Mouse (Mus musculus): ENCODE measurements at regions not wholly inside any gene's neighbourhood (a gene's known extent, or its start where the extent isn't known, plus 50 kb on each side); places are given as distances from the start of the nearest gene placed in this dataset.
"Not testable (repeated sequence)": the region's sequence is repeated elsewhere in the genome, so short reads cannot be mapped to it uniquely, and the experiment has no call there.

GRCm38 (mm10) chr5:67487965-67488409 is 59.9 kb upstream of the Bend4 start:
- Histone ChIP-seq H3K36me3 (ENCODE audit: control insufficient read depth, insufficient read depth, low read length) (no peaks in the 10 kb centered on the region), H3K4me3 (ENCODE audit: low read depth, low read length) (no peak overlapping the region), H3K4me1 (ENCODE audit: control insufficient read depth, insufficient read depth, insufficient read length, low read length) (no peaks in the 10 kb centered on the region), H3K27me3 (ENCODE audit: control insufficient read depth, insufficient read depth, low read length) (no peaks in the 10 kb centered on the region), H3K27ac (ENCODE audit: insufficient read depth, low read depth, low read length) (no peak overlapping the region)
- TF ChIP-seq POLR2A (IDR thresholded peaks at IDR 0.05; ENCODE audit: low read depth, low read length), result no peak
- TF ChIP-seq CTCF (IDR thresholded peaks at IDR 0.05; ENCODE audit: extremely low read depth, insufficient read length, insufficient replicate concordance, low read depth, low read length), result no peak
- 60% methylated on average over 11 of the region's 11 CpGs for WGBS

GRCm38 (mm10) chr5:67490709-67491108 is 62.6 kb upstream of the Bend4 start:
- H3K27me3 ChIP-seq (ENCODE audit: control insufficient read depth, insufficient read depth, low read length); H3K27ac ChIP-seq (ENCODE audit: insufficient read depth, low read depth, low read length); H3K36me3 ChIP-seq (ENCODE audit: control insufficient read depth, insufficient read depth, low read length); H3K4me3 ChIP-seq (ENCODE audit: low read depth, low read length); H3K4me1 ChIP-seq (ENCODE audit: control insufficient read depth, insufficient read depth, insufficient read length, low read length): not testable (repeated sequence)

- Histone ChIP-seq H3K36me3 (ENCODE audit: control insufficient read depth, insufficient read depth, low read length) (no peaks in the 10 kb centered on the region), H3K4me3 (ENCODE audit: low read depth, low read length) (no peak overlapping the region), H3K4me1 (ENCODE audit: control insufficient read depth, insufficient read depth, insufficient read length, low read length) (no peaks in the 10 kb centered on the region), H3K27ac (ENCODE audit: insufficient read depth, low read depth, low read length) (no peak overlapping the region), H3K27me3 (ENCODE audit: control insufficient read depth, insufficient read depth, low read length) (no peaks in the 10 kb centered on the region)
- TF ChIP-seq POLR2A (IDR thresholded peaks at IDR 0.05; ENCODE audit: low read depth, low read length) (no peak), CTCF (IDR thresholded peaks at IDR 0.05; ENCODE audit: extremely low read depth, insufficient read length, insufficient replicate concordance, low read depth, low read length) (no peak)
- 51% methylated on average over 9 of the region's 9 CpGs for WGBS
Measured at GRCm38 (mm10) chr5:67492893-67493302, 64.8 kb upstream of the Bend4 start.

DNA sequence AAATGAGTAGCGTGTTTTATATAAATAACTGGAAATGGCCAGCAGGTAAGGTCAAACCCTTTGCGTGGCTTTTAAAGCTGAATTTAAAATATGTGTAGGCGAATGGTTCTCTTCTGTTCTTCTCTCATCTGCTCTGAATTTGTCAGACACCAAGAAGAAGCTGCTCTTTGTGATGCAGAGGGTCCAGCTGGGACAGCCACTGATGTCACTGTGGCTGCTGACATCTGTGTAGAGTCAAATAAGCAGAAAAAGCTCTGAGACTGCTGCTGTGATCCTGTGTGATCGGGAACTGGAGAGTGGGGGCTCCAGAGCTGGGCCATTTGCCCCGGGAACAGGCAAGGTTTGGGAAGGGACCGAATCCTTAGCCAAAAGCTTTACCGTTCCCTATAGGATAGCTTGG is 68.6 kb upstream of the Bend4 start:
- no peaks in the 10 kb centered on the region for H3K36me3 ChIP-seq (ENCODE audit: control insufficient read depth, insufficient read depth, low read length)
- TF ChIP-seq POLR2A (IDR thresholded peaks at IDR 0.05; ENCODE audit: low read depth, low read length), result no peak
- TF ChIP-seq CTCF (IDR thresholded peaks at IDR 0.05; ENCODE audit: extremely low read depth, insufficient read length, insufficient replicate concordance, low read depth, low read length), result no peak
- no peaks in the 10 kb centered on the region for H3K4me1 ChIP-seq (ENCODE audit: control insufficient read depth, insufficient read depth, insufficient read length, low read length)
- no peak overlapping the region for H3K4me3 ChIP-seq (ENCODE audit: low read depth, low read length)
- WGBS, result 91% methylated on average over 7 of the region's 7 CpGs
- no peaks in the 10 kb centered on the region for H3K27me3 ChIP-seq (ENCODE audit: control insufficient read depth, insufficient read depth, low read length)
- H3K27ac ChIP-seq (ENCODE audit: insufficient read depth, low read depth, low read length), result no peak overlapping the region

- WGBS, result 83% methylated on average over 5 of the region's 5 CpGs
- TF ChIP-seq POLR2A (IDR thresholded peaks at IDR 0.05; ENCODE audit: low read depth, low read length), result no peak
- no peaks in the 10 kb centered on the region for H3K36me3 ChIP-seq (ENCODE audit: control insufficient read depth, insufficient read depth, low read length)
Measured at GRCm38 (mm10) chr5:67520251-67520650, 87.4 kb upstream of the Shisa3 start.

DNA sequence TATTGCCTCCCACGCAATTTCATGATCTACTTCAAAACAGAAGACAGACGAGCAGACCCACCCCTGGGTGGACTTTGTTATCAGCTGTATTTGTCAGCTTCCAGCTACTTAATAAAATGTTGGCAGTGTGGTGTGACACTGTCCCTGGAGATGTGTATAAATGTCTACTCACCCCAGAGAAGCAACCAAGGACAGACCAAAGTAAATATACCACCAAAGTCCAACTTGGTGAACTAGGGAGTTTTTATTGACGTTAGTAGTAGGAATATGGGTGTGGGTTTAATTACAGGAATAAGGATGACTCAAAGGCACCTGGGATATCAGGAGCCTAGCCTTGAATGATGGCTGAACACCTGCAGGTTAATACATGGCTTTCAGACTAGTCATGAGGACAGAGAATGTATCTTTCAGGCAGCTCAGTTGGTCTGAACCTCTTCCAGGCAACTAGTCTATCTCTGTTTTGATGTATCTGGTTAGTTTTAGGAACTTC is 86.2 kb upstream of the Shisa3 start:
- WGBS, result 21% methylated on average over 3 of the region's 3 CpGs
- peaks cover 11% of the 10 kb centered on the region; the same call in 1 of the 2 replicates for H3K4me1 ChIP-seq (ENCODE audit: control insufficient read depth, insufficient read depth, insufficient read length, low read length)
- no peak overlapping the region for H3K4me3 ChIP-seq (ENCODE audit: low read depth, low read length)
- H3K27ac ChIP-seq (ENCODE audit: insufficient read depth, low read depth, low read length), result peak overlapping the region; percentile 95
- no peaks in the 10 kb centered on the region for H3K27me3 ChIP-seq (ENCODE audit: control insufficient read depth, insufficient read depth, low read length)
- H3K36me3 ChIP-seq (ENCODE audit: control insufficient read depth, insufficient read depth, low read length), result no peaks in the 10 kb centered on the region
- no peak for TF ChIP-seq POLR2A (IDR thresholded peaks at IDR 0.05; ENCODE audit: low read depth, low read length)
- no peak for TF ChIP-seq CTCF (IDR thresholded peaks at IDR 0.05; ENCODE audit: extremely low read depth, insufficient read length, insufficient replicate concordance, low read depth, low read length)

More at GRCm38 (mm10) chr5:67520251-67520650, 87.4 kb upstream of the Shisa3 start:
- Histone ChIP-seq H3K27me3 (ENCODE audit: control insufficient read depth, insufficient read depth, low read length) (no peaks in the 10 kb centered on the region), H3K27ac (ENCODE audit: insufficient read depth, low read depth, low read length) (peak overlapping the region; percentile 95), H3K4me3 (ENCODE audit: low read depth, low read length) (no peak overlapping the region), H3K4me1 (ENCODE audit: control insufficient read depth, insufficient read depth, insufficient read length, low read length) (peaks cover 11% of the 10 kb centered on the region; the same call in 1 of the 2 replicates)

DNA sequence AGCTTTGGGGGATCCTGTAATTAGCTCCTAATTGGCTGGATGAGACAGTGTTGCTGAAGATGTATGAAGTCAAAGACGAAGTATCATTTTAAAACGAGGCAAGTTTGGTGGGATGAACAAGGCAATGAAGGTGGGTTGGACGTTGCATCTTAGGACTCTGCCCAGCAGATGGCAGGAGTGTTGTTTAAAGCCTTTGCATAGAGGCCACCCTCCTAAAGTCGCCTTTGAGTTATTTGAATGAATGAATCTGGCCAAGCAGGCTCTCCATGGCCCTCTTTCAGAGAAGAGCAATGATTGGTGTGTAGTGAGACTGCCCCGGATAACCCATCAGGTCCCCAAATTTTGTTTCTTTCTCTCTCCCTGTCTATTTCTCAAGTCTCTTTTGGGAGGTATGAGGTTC is 77.5 kb upstream of the Shisa3 start:
- 56% methylated on average over 5 of the region's 5 CpGs for WGBS
- Histone ChIP-seq H3K36me3 (ENCODE audit: control insufficient read depth, insufficient read depth, low read length) (no peaks in the 10 kb centered on the region), H3K4me1 (ENCODE audit: control insufficient read depth, insufficient read depth, insufficient read length, low read length) (peaks cover 3% of the 10 kb centered on the region; the same call in 1 of the 2 replicates), H3K4me3 (ENCODE audit: low read depth, low read length) (no peak overlapping the region), H3K27ac (ENCODE audit: insufficient read depth, low read depth, low read length) (no peak overlapping the region), H3K27me3 (ENCODE audit: control insufficient read depth, insufficient read depth, low read length) (0 out of 2 replicates have a peak, but pooled peaks cover 2% of the 10 kb centered on the region)
- TF ChIP-seq CTCF (IDR thresholded peaks at IDR 0.05; ENCODE audit: extremely low read depth, insufficient read length, insufficient replicate concordance, low read depth, low read length) (no peak), POLR2A (IDR thresholded peaks at IDR 0.05; ENCODE audit: low read depth, low read length) (no peak)

GRCm38 (mm10) chr5:67530957-67531356 is 76.7 kb upstream of the Shisa3 start:
- WGBS, result 29% methylated on average over 8 of the region's 8 CpGs
- H3K36me3 ChIP-seq (ENCODE audit: control insufficient read depth, insufficient read depth, low read length), result no peaks in the 10 kb centered on the region
- peaks cover 3% of the 10 kb centered on the region; the same call in 1 of the 2 replicates for H3K4me1 ChIP-seq (ENCODE audit: control insufficient read depth, insufficient read depth, insufficient read length, low read length)
- H3K4me3 ChIP-seq (ENCODE audit: low read depth, low read length), result no peak overlapping the region
- H3K27ac ChIP-seq (ENCODE audit: insufficient read depth, low read depth, low read length), result no peak overlapping the region
- 0 out of 2 replicates have a peak, but pooled peaks cover 2% of the 10 kb centered on the region for H3K27me3 ChIP-seq (ENCODE audit: control insufficient read depth, insufficient read depth, low read length)
- TF ChIP-seq POLR2A (IDR thresholded peaks at IDR 0.05; ENCODE audit: low read depth, low read length) (no peak), CTCF (IDR thresholded peaks at IDR 0.05; ENCODE audit: extremely low read depth, insufficient read length, insufficient replicate concordance, low read depth, low read length) (peak; percentile 77; the same call in 1 of the 2 replicates)

Measured in small intestine, adult 2 months (tissue).